Comparison of ENCODE assay signal across 8 mouse cellular contexts in genomic region chr2:164006932-164007331, GRCm38 (mm10). TPM values are rescaled to one million over a fixed set of nuclear protein-coding genes. Genes with fewer than 3 reads are reported as not detected.
DNase-seq lines count a peak whose midpoint lies in the region; ATAC-seq and TF ChIP-seq lines count a peak whose summit lies in the region.

No protein-coding gene starts in this region.

- no peak for TF ChIP-seq POLR2A in kidney, adult 2 months (IDR thresholded peaks at IDR 0.05; ENCODE audit: low read depth, low read length)

- H3K4me3 ChIP-seq in kidney, adult 2 months (ENCODE audit: insufficient read depth, low read depth, low read length): no peak overlapping the region

- intact Hi-C loops in gastrocnemius, postnatal 14 days (cut with DNase I; ENCODE audit: low total_unique reads): no loop called here

- H3K4me1 ChIP-seq in kidney, adult 2 months (ENCODE audit: control insufficient read depth, insufficient read depth, low read length): peaks cover 30% of the 10 kb centered on the region

- no peak overlapping the region for H3K27ac ChIP-seq in kidney, adult 2 months (ENCODE audit: insufficient read depth, low read depth, low read length)

- H3K27me3 ChIP-seq in kidney, adult 2 months (replicated peaks; ENCODE audit: control insufficient read depth, insufficient read depth, low read length): no peaks in the 10 kb centered on the region

- DNase-seq in embryo, embryonic 10 days (ENCODE audit: low spot score): peak; percentile 26
- no peak for DNase-seq in embryo, embryonic 9.5 days (ENCODE audit: extremely low spot score)
- peak; percentile 53 for DNase-seq in adipocyte (ENCODE audit: low spot score)
- peak; percentile 83 for DNase-seq in kidney, adult 2 months
- DNase-seq in lung, postnatal 36 days: peak; percentile 72
- no peak for DNase-seq in right cerebral cortex, adult 2 months (ENCODE audit: low spot score in 2 of 2)
- no peak for DNase-seq in gastrocnemius, postnatal 14 days

- 49% methylated on average over 10 of the region's 10 CpGs for WGBS in kidney, adult 2 months

- no peak for TF ChIP-seq CTCF in kidney, adult 2 months (conservative IDR thresholded peaks at IDR 0.05; ENCODE audit: insufficient read depth, insufficient read length, low read depth, low read length)

- H3K36me3 ChIP-seq in kidney, adult 2 months (ENCODE audit: control insufficient read depth, insufficient read depth, low read length): no peaks in the 10 kb centered on the region

- no peak for ATAC-seq in megakaryocyte-erythroid progenitor cell, adult 5-6 weeks (replicated peaks; ENCODE audit: low FRiP score, low TSS enrichment, poor library complexity, severe bottlenecking)

RNA-seq across cellular contexts. Expression of gene Ywhab, which starts 12.2 kb away (rescaled TPM):
- 46.7 and 63.9 TPM in 2 replicates for polyA plus RNA-seq in kidney, adult 2 months (2012; rRNA removed)
- 111 and 112 TPM in 2 replicates for total RNA-seq in megakaryocyte-erythroid progenitor cell, adult 5-6 weeks (2014; fragmentation: Nextera tagmentation)
- total RNA-seq in megakaryocyte-erythroid progenitor cell, adult 5-6 weeks (2017): 54.1 and 60.2 TPM in 2 replicates
- total RNA-seq in gastrocnemius, postnatal 14 days (2021): 10 to 100 TPM; 52.4 to 59.3 TPM

RNA-seq across cellular contexts. Expression of gene Pabpc1l, which starts 18.3 kb away (rescaled TPM):
- 3.2 and 3.7 TPM in 2 replicates for polyA plus RNA-seq in kidney, adult 2 months (2012; rRNA removed)
- 1.5 TPM in 1 of 2 replicates, not detected in the other for total RNA-seq in megakaryocyte-erythroid progenitor cell, adult 5-6 weeks (2014; fragmentation: Nextera tagmentation)
- not detected in 2 replicates for total RNA-seq in megakaryocyte-erythroid progenitor cell, adult 5-6 weeks (2017)
- under 1 TPM; 0.84 TPM for total RNA-seq in gastrocnemius, postnatal 14 days (2021)

Comparison
In these comparisons a context has a peak if more than half of its experiments do, and no peak if none do; other contexts are left out.
1. DNase-seq: peak in embryo, embryonic 10 days (single experiment), adipocyte (single experiment), kidney, adult 2 months (single experiment) and lung, postnatal 36 days (single experiment); none in embryo, embryonic 9.5 days (single experiment), right cerebral cortex, adult 2 months (0 of 2) and gastrocnemius, postnatal 14 days (single experiment).